Mouse (Mus musculus) CD4-positive, CD25-positive, alpha-beta regulatory T cell, adult 2 months (primary cell): Measurements from ENCODE around the gene Gng12.

Experiments
- DNase-seq: peaks from one replicate; pipeline ENCODE4 v3.0.0-alpha.2; 2012; ENCODE audit warnings: low read depth, low spot score

Gene Gng12

GRCm38 (mm10) chr6:67056108-67056888 lies 160.1 kb downstream of the Gng12 start:
- peak; percentile 64 for DNase-seq

GRCm38 (mm10) chr6:67056889-67057564 lies 160.8 kb downstream of the Gng12 start:
- DNase-seq = no peak

- DNase-seq = no peak
Measured at GRCm38 (mm10) chr6:67057574-67057973, 161.4 kb downstream of the Gng12 start.

DNA sequence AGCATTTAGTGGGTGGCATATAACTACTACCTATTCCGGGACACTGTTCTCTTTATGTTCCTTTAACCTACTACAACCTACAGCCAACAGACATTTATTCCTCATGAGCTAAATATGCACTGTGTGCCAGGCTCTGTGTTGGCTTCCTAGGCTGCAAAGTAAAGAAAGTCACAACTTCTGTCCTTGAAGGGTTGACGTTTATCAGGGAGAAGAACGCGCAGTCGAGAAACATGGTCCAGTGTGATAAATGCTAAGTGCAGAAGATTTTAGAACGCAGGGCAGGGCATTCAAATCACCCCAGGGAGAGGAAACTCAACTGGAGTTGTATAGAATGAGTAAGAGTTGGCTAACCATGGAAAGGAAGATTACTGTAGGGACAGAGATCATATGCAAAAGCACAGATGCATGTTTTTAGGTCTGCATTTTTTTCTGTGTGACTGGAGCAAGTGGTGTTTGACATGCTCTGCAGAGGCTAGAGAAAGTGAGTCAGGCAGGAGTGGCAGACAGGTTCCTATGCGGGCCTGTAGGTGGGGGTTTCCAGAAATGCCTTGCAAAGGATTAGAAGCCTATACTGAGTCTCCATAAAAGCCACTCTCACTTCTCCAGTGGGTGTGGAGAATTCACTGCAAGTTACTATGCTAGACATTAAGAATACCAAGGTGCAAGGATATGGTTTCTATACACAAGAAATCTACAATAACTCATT lies 161.9 kb downstream of the Gng12 start:
- no peak for DNase-seq

DNA sequence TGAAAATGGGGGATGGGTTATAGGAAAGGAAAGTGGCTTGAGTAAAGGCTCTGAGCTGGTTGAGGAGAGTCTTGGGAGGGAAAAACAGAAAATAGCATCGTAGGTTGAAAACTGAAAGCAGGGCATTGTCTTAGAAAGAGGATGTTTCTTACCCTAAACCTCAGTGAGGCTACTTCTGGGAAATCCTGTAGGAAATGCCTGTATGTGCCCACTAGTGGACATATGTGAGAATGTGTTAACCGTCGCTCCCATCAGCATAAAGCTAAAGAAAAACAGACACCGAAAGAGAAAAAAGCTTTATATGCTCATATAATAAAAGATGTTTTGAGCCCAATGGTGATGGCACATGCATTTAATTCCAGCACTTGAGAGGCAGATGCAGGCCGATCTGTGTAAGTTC lies 163.9 kb downstream of the Gng12 start:
- DNase-seq = no peak

GRCm38 (mm10) chr6:67069219-67069762 lies 173.1 kb downstream of the Gng12 start:
- DNase-seq = peak; percentile 66

DNA sequence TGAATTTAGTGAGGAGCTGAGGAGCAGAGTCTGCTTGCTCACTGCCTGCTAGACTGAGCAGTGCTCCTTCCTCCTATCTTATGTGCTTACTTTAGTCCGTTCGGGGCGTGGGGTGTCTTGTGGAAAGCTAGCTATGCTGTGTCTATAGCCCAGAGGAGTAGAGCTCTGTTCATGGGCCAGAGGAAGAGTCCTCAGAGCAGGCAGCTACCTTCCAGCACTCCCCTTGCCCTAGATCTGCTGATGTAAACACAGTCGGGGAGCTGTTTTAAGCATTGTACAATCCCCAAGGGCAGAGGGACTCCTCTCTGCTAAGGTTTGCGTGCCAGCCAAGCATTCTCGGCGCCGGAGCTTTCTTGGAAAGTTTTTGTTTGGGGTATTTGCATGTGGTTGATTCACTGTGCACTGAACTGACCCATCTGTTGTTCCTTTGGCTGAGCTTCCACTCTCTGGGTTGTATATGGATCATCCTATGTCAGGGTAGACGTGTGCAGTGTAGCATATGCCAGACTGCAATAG lies 173.7 kb downstream of the Gng12 start:
- peak; percentile 23 for DNase-seq
